Mouse (Mus musculus): Measurements from ENCODE around the gene Lmbrd2.
"Not testable (repeated sequence)": the region's sequence is repeated elsewhere in the genome, so short reads cannot be mapped to it uniquely, and the experiment has no call there.

Lmbrd2 gene

GRCm38 (mm10) chr15:9134891-9135507 is 5.4 kb upstream of the Lmbrd2 start:
- no peak for DNase-seq (ENCODE audit: low spot score)

DNA sequence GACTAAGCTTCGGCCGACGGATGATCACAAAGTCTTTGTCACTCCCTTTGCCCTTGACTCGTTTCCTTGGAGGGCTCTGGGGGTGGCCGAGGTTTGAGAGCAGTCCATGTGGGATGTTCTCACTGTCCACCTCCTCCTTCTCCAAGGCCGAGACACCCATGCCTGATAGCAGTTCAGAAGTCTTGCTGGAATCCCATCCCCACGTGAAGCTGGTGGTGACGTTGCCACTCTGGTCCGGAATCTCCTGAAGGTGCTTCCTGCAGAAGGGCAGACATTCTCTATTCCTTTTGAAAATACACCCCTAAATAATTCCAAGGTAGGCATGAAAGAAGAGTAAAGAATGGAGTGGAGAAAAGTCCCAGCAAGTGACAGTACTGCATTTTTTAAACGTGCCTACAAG is 903 bp upstream of the Lmbrd2 start:
- peak; percentile 18 for DNase-seq (ENCODE audit: low spot score)

DNA sequence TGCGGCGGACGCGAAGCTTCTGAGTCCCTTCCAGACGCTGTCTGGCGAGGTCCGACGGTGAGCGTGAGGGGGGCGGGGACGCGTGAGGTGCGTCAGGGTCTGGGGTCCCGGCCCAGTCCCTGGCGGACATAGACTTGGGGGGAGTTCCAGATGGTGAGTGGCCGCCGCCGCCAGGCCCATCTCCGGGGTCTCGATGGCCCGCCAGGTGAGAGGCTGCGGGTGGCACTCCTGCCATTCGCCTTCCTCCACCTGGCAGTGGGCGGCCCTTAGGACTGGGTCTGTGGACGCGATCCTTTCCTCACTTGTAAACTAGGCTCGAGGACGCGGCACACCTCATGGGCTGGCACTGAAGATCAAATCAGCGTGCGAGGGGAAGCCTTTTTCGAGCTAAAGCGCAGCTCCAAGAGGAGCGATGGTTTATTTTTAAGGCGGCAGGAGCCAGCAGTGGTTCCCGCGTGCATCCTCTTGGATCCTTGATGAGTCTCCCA is 378 bp downstream of the Lmbrd2 start:
- no peak for DNase-seq (ENCODE audit: low spot score)

DNA sequence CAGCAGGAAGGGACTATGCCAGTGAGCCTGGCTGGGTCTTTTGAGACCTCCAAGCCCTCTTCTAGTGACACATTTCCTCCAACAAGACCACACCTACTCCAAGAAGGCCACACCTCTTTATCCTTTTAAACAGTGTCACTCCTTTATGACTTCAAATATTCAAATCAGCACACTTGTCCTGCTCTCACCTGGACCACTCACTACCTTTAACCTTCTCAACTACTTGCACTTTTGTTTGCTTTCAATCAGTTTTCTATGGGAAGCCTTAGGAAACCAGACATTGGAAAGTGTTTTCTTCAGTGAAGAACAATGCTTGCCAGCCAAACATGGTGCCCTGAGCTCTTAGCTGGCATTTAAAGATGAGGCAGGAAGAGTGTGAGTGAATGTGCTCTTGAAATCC is 15.0 kb downstream of the Lmbrd2 start, which contains the start of gene Skp2:
Gene Skp2, minus strand, starts transcription at position 101 of the 400 bp plus-strand sequence.
- DNase-seq (ENCODE audit: low spot score), result no peak

- DNase-seq (ENCODE audit: low spot score), result no peak
Measured at GRCm38 (mm10) chr15:9162557-9163070, 22.3 kb downstream of the Lmbrd2 start.

DNA sequence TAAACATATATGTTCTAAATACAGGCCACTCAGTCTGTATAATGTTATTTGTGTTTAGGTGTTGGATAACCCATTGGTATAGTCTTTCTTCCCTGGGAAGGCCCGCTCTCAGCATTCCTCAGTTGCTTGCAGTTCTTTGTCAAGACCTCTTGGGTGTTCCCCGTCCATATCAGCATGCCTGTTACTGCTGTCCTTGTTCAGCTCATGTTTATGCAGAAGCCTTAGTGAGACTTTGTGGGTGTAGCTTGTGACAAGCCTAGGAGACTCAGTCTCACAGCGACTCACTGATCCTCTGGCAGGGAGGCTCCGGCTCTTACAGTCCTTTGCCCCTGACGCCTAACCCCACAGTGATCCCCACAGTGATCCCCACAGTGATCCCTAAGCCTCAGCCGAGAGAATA is 23.8 kb downstream of the Lmbrd2 start:
- no peak for DNase-seq (ENCODE audit: low spot score)

DNA sequence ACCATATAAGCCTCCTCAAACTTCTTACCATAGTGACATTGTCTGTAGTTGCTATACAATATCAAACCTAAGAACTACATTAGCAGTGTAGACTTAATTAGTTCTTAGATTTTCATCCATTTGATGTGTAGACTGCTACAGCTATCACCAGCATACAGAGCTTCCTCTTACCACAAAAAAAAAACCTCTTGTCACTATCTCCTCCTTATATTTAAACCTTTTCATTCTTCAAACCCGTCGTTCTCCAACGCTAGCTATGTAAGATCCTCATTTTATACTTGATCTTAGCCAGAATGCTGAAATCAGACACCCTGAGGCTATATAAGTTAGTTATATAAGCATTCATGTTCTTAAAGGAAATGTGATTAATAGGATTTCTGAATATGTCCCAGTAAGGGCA is 36.7 kb downstream of the Lmbrd2 start:
- no peak for DNase-seq (ENCODE audit: low spot score)

DNA sequence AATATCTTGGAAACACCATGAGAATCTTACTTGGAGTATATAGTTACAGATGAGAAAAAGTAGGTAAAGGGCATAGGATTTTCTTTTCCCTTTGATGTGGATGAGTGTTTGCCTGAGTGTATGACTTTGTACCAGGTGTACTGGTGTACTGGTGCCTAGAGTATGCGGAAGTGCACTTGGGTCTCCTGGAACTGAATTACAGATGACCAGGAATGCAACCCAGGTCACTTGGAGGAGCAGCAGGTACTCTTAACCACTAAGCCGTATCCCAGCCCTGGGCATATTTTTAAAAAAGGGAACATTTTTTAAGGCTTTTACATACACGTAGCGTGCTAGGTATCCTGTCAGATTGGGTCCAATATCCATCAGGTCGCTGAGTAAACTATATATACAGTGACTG is 43.6 kb downstream of the Lmbrd2 start:
- no peak for DNase-seq (ENCODE audit: low spot score)

GRCm38 (mm10) chr15:9189796-9190195 is 49.4 kb downstream of the Lmbrd2 start:
- no peak for DNase-seq (ENCODE audit: low spot score)

DNA sequence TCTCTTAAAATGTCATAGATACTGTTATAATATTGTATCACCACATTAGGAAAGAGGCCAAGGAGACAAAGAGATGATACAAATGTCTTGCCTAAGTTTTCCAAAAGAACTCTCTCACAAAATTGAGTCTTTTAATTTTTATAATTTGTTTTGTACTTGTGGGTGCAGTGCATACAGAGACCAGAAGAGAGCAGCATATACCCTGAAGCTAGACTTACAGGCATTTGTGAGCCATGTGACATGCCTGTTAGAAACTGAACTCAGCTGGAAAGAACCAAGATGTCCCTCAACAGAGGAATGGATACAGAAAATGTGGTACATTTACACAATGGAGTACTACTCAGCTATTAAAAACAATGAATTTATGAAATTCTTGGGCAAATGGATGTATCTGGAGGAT is 52.3 kb downstream of the Lmbrd2 start:
- DNase-seq (ENCODE audit: low spot score), result not testable (repeated sequence)

DNA sequence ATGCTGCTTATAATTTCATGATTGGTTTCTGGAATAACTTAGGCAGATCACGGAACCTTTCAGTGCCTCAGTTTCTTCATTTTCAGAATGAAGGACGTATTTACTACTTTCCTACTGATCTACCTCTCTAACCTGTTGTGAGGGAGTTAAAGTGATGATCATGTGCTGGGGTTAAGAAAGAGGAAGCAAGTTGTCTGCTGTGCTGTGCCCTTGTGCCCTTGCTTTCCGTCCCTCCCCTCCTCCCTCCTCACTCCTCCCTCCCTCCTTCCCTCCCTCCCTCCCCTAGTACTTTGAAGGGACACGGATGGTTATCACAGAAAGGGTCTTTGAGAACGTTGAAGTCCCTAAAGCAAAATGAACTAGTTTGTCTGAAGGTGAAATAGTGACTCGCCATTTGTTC is 58.1 kb downstream of the Lmbrd2 start:
- no peak for DNase-seq (ENCODE audit: low spot score)

GRCm38 (mm10) chr15:9211891-9212290 is 71.5 kb downstream of the Lmbrd2 start:
- no peak for DNase-seq (ENCODE audit: low spot score)

DNA sequence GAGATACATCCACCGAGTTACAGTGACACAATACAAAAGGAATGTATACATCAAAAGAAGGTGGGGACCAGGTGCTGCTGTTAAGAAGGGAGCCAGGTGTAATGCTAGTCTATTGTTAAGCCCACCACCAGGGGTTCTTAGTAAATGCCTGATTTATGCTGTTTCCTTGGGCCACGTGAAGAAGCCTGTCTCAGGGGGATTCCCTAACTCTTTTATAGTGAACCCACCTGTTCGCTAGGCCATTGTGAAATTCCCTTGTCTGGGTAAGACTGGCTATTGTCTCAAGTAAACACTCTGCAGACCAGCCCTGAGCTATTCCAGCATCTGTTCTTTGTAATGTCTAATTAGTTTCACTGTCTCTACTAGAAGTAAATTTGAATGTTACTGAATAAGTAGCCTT is 72.7 kb downstream of the Lmbrd2 start:
- not testable (repeated sequence) for DNase-seq (ENCODE audit: low spot score)

- not testable (repeated sequence) for DNase-seq (ENCODE audit: low spot score)
Measured at GRCm38 (mm10) chr15:9213431-9213830, 73.1 kb downstream of the Lmbrd2 start.

- DNase-seq (ENCODE audit: low spot score), result no peak
Measured at GRCm38 (mm10) chr15:9216446-9216845, 76.1 kb downstream of the Lmbrd2 start.

DNA sequence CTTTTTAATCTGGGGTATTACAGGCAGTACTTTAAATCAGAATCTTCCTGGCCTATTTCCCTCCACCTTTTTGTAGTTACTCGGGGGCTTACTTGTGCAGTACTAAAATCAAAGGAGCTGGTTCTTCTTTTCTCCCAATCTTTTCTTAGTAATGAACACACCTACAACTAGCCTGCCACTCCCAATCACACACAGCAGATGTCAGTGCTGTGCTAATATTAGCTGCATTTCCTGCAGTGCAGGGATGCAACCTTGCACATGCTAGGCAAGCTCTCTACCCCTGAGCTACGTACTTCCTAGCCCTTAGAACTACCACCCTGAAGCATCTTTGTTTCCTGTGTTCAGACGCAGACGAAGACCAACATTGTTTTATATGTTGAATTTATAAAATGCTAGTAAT is 90.6 kb downstream of the Lmbrd2 start:
- not testable (repeated sequence) for DNase-seq (ENCODE audit: low spot score)

DNA sequence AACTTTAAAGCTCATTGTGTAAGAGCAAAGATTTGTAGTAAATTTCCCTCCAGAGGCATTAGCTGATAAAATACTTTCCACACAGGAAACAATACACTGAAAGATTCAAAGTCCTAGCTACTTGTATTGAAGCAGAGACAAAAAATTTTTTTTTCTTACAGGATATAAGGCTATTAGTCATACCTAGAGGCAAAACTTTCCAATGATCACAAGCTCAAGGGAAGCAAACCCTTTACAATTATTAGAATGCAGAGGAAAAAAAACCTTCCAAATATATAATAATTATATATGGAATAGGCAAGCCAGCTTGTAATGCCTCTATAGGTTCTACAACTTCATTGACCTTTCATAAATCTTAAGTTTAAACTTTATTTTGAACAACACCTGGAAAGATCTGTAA is 106.0 kb downstream of the Lmbrd2 start:
- DNase-seq (ENCODE audit: low spot score), result no peak

Measured in ovary, postnatal 36 days (tissue).